8 mouse cellular contexts compared by ENCODE assay signal in the genomic region with DNA sequence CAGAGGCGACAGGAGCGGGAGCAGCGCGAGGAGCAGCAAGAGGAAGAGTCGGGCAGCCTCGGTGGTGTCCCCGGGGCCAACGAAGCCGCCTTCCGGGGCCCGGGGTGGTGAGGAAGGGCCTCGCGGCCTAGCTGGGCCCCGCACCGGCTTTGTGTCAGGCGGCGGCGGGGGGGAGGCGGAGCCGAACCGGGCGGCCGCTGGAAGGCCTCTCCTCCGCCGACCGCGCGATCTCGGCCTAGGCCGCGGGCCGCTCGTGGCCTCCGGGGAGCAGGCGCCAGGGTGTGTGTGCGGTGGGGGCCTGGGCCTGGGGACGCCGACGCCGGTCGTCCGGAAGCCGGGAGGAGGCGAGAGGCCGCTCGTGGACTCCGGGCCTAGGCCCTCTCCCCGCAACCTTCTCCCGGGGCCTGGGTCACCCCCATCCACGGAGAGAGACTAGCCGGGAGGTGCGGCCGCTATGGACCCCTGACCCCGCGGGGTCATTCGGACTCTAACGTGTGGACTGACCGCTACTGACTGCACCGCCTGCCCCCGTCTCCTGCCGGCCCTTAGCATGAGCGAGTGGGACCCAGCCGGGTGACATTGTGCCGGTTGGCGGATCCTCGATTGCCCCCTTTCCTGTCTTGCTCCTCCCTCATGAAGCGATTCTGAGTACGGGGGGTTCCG. TPM values are rescaled to one million over a fixed set of nuclear protein-coding genes. Genes with fewer than 3 reads are reported as not detected.
A peak's percentile ranks its signal among the peaks of the same experiment; 100 is the strongest.
DNase-seq lines count a peak whose midpoint lies in the region; ATAC-seq and TF ChIP-seq lines count a peak whose summit lies in the region.

No protein-coding gene starts in this region.

- peak; percentile 65 for ATAC-seq in neural tube, embryonic 15.5 days (ENCODE audit: low FRiP score)

- no peaks in the 10 kb centered on the region for H3K27me3 ChIP-seq in MEL (ENCODE audit: control insufficient read depth in 1 of 2, insufficient read depth in 2 of 2, low read length in 2 of 2)
- H3K27me3 ChIP-seq in cerebellum, adult 2 months (ENCODE audit: control insufficient read depth, insufficient read depth, low read length) = no peaks in the 10 kb centered on the region
- no peaks in the 10 kb centered on the region for H3K27me3 ChIP-seq in neural tube, embryonic 15.5 days (replicated peaks)

- peaks cover 43% of the 10 kb centered on the region for H3K79me2 ChIP-seq in MEL (ENCODE audit: control insufficient read depth, insufficient read depth, low read length, poor library complexity)

- H3K4me2 ChIP-seq in neural tube, embryonic 15.5 days = peak overlapping the region; percentile 81

- peak overlapping the region; percentile 79 for H3K27ac ChIP-seq in MEL (ENCODE audit: control insufficient read depth, low read depth, low read length)
- H3K27ac ChIP-seq in cerebellum, adult 2 months (ENCODE audit: insufficient read depth, low read length) = peak overlapping the region; percentile 87
- peak overlapping the region; percentile 100 for H3K27ac ChIP-seq in layer of hippocampus, adult 2 months
- H3K27ac ChIP-seq in neural tube, embryonic 15.5 days (replicated peaks) = peak overlapping the region; percentile 93

- H3K4me1 ChIP-seq in MEL (ENCODE audit: control insufficient read depth in 1 of 2, insufficient read depth in 2 of 2, low read length in 2 of 2) = peaks cover 11% of the 10 kb centered on the region in 2 experiments
- H3K4me1 ChIP-seq in cerebellum, adult 2 months (ENCODE audit: control insufficient read depth, insufficient read depth, low read length) = peaks cover 2% of the 10 kb centered on the region; the same call in 1 of the 2 replicates
- H3K4me1 ChIP-seq in lung, adult 2 months (ENCODE audit: control insufficient read depth, insufficient read depth, low read length) = peaks cover 12% of the 10 kb centered on the region
- peaks cover 40% of the 10 kb centered on the region for H3K4me1 ChIP-seq in neural tube, embryonic 15.5 days

- DNase-seq in MEL (ENCODE audit: low read depth, low spot score) = peak; percentile 50
- DNase-seq in cerebellum, adult 2 months = peak; percentile 65 to 76
- peak; percentile 17 for DNase-seq in forelimb bud, embryonic 11.5 days (ENCODE audit: low read depth, low spot score)
- DNase-seq in heart, postnatal 4 days = peak; percentile 62
- DNase-seq in layer of hippocampus, adult 2 months (ENCODE audit: low spot score in 2 of 2) = peak; percentile 8 to 32
- peak; percentile 71 for DNase-seq in lung, adult 2 months
- peak; percentile 48 to 50 for DNase-seq in thymus, adult 18-20 months

- H3K9ac ChIP-seq in MEL (ENCODE audit: control insufficient read depth, low read depth, low read length, poor library complexity, severe bottlenecking) = peak overlapping the region; percentile 100
- peak overlapping the region; percentile 99 for H3K9ac ChIP-seq in neural tube, embryonic 15.5 days (replicated peaks)

- WGBS in cerebellum, adult 2 months = under 1% methylated on average over 69 of the region's 69 CpGs
- under 1% methylated on average over 69 of the region's 69 CpGs for WGBS in lung, adult 2 months
- WGBS in neural tube, embryonic 15.5 days = under 1% methylated on average over 49 of the region's 69 CpGs

- peaks cover 8 to 32% of the 10 kb centered on the region in 2 experiments; a peak in 3 of 4 replicates for H3K36me3 ChIP-seq in MEL (ENCODE audit: control insufficient read depth in 1 of 2, insufficient read depth in 2 of 2, low read length in 2 of 2)
- no peaks in the 10 kb centered on the region for H3K36me3 ChIP-seq in neural tube, embryonic 15.5 days

- no peak for TF ChIP-seq RAD21 in MEL (IDR thresholded peaks at IDR 0.05; ENCODE audit: low read depth, low read length)

- no peaks in the 10 kb centered on the region for H3K9me3 ChIP-seq in MEL (replicated peaks; ENCODE audit: insufficient read depth, low read length)
- no peaks in the 10 kb centered on the region for H3K9me3 ChIP-seq in neural tube, embryonic 15.5 days (replicated peaks)

- TF ChIP-seq CTCF in MEL (IDR thresholded peaks at IDR 0.05 in 2 of 3, conservative IDR thresholded peaks at IDR 0.05 in 1 of 3; ENCODE audit: control insufficient read depth in 1 of 3, insufficient read depth in 1 of 3, low read depth in 2 of 3, low read length in 3 of 3, poor library complexity in 1 of 3, severe bottlenecking in 1 of 3) = no peak
- TF ChIP-seq CTCF in cerebellum, adult 2 months (IDR thresholded peaks at IDR 0.05; ENCODE audit: borderline replicate concordance, insufficient read depth, low read depth, low read length) = no peak
- TF ChIP-seq CTCF in layer of hippocampus, adult 2 months (conservative IDR thresholded peaks at IDR 0.05) = no peak
- no peak for TF ChIP-seq CTCF in lung, adult 2 months (IDR thresholded peaks at IDR 0.05; ENCODE audit: insufficient read depth, low read length)

- 0 out of 4 replicates have a peak, but pooled peaks of 1 of the 2 experiments have one; percentile 10 for TF ChIP-seq POLR2A in MEL (IDR thresholded peaks at IDR 0.05; ENCODE audit: control insufficient read depth in 1 of 2, insufficient read depth in 1 of 2, low read depth in 1 of 2, low read length in 2 of 2, poor library complexity in 1 of 2)
- TF ChIP-seq POLR2A in cerebellum, adult 2 months (IDR thresholded peaks at IDR 0.05; ENCODE audit: borderline replicate concordance, insufficient read depth, low read length) = no peak
- TF ChIP-seq POLR2A in lung, adult 2 months (IDR thresholded peaks at IDR 0.05; ENCODE audit: borderline replicate concordance, extremely low read depth, low read depth, low read length) = no peak

- no peak for TF ChIP-seq EP300 in MEL (IDR thresholded peaks at IDR 0.05; ENCODE audit: low read depth in 1 of 2, low read length in 2 of 2)

- H3K4me3 ChIP-seq in MEL (ENCODE audit: control insufficient read depth in 1 of 2, insufficient read depth in 1 of 2, low read depth in 2 of 2, low read length in 2 of 2) = peak overlapping the region; percentile 84 to 95
- H3K4me3 ChIP-seq in cerebellum, adult 2 months (replicated peaks; ENCODE audit: insufficient read depth, low read depth, low read length) = peak overlapping the region; percentile 86
- H3K4me3 ChIP-seq in layer of hippocampus, adult 2 months = peak overlapping the region; percentile 99
- peak overlapping the region; percentile 76 for H3K4me3 ChIP-seq in lung, adult 2 months (replicated peaks; ENCODE audit: extremely low read depth, low read depth, low read length)
- peak overlapping the region; percentile 85 for H3K4me3 ChIP-seq in neural tube, embryonic 15.5 days (replicated peaks)

TF ChIP-seq in MEL, 35 proteins besides CTCF, POLR2A, EP300 and RAD21:
- TF ChIP-seq MXI1 (IDR thresholded peaks at IDR 0.05; ENCODE audit: low read depth, low read length) (no peak), BHLHE40 (IDR thresholded peaks at IDR 0.05; ENCODE audit: borderline replicate concordance, low read depth, low read length) (no peak), NELFE (IDR thresholded peaks at IDR 0.05; ENCODE audit: low read depth, low read length) (0 out of 2 replicates have a peak, but pooled peaks have one; percentile 24), JUND (IDR thresholded peaks at IDR 0.05; ENCODE audit: low read depth, low read length) (no peak), ELF1 (IDR thresholded peaks at IDR 0.05; ENCODE audit: low read depth, low read length) (no peak), UBTF (IDR thresholded peaks at IDR 0.05; ENCODE audit: borderline replicate concordance, insufficient read depth, low read depth, low read length) (0 out of 2 replicates have a peak, but pooled peaks have one; percentile 61), GABPA (IDR thresholded peaks at IDR 0.05; ENCODE audit: low read depth, low read length) (no peak), MAX (IDR thresholded peaks at IDR 0.05; ENCODE audit: low read length) (peak; percentile 21; the same call in 1 of the 2 replicates), MYC (IDR thresholded peaks at IDR 0.05; ENCODE audit: low read depth, low read length) (no peak)

RNA-seq across cellular contexts. Expression of gene Rbbp6, which starts 4.8 kb away (rescaled TPM):
- total RNA-seq in MEL (2012; rRNA removed) = 22.7 and 25.6 TPM in 2 replicates
- polyA plus RNA-seq in MEL (2012; ENCODE audit: insufficient read depth in 1 of 2, insufficient read length in 2 of 2, low read depth in 1 of 2, low replicate concordance in 2 of 2, missing spikeins in 1 of 2) = 10 to 100 TPM in 1 of 2 experiments, not detected in 1; 70.6 TPM
- polyA plus RNA-seq in cerebellum, adult 2 months (2012; rRNA removed) = 54.5 and 56.8 TPM in 2 replicates
- total RNA-seq in heart, postnatal 4 days (2021) = 10 to 100 TPM; 53.5 to 56.2 TPM
- 10 to 100 TPM; 70.9 to 78.7 TPM for total RNA-seq in layer of hippocampus, adult 2 months (2021)
- 6.8 and 12.0 TPM in 2 replicates for polyA plus RNA-seq in lung, adult 2 months (2012; rRNA removed)
- 23.2 and 25.4 TPM in 2 replicates for polyA plus RNA-seq in neural tube, embryonic 15.5 days (2015; fragmentation: Nextera tagmentation; extraction: Ambion mirVana)

Comparison
In these comparisons a context has a peak if more than half of its experiments do, and no peak if none do; other contexts are left out.
1. Peak in every context shown above with its lines: DNase-seq, ATAC-seq, H3K4me3 ChIP-seq and H3K27ac ChIP-seq.
2. DNase-seq: peak in every context shown above with its lines; median percentile 71 in lung, adult 2 months; 70 in cerebellum, adult 2 months; 62 in heart, postnatal 4 days; 50 in MEL; 49 in thymus, adult 18-20 months; 20 in layer of hippocampus, adult 2 months; 17 in forelimb bud, embryonic 11.5 days.